Mouse (Mus musculus) midbrain, embryonic 10.5 days (tissue): ENCODE results near the gene Mum1l1. TPM values are rescaled to one million over a fixed set of nuclear protein-coding genes. Genes with fewer than 3 reads are reported as not detected.
A peak's percentile ranks its signal among the peaks of the same experiment; 100 is the strongest.
"Not testable (repeated sequence)": the region's sequence is repeated elsewhere in the genome, so short reads cannot be mapped to it uniquely, and the experiment has no call there.

Experiments used
- DNase-seq: peaks from one replicate; pipeline ENCODE4 v3.0.0-alpha.2; 2017; ENCODE audit warnings: low spot score
- H3K27ac ChIP-seq: fragments of 300-500 bp; sonication (generic); replicated peaks from 2 replicates; pipeline ENCODE4 v1.5.1; 2016; ENCODE audit warnings: mild to moderate bottlenecking
- H3K27me3 ChIP-seq: fragments of 300-500 bp; sonication (generic); 2 replicates; pipeline ENCODE4 v1.6.1; 2016; ENCODE audit warnings: low read depth, mild to moderate bottlenecking; ENCODE audit not compliant: poor library complexity, severe bottlenecking
- H3K36me3 ChIP-seq: fragments of 300-500 bp; sonication (generic); 2 replicates; pipeline ENCODE4 v1.6.1; 2016; ENCODE audit warnings: mild to moderate bottlenecking, moderate library complexity
- H3K4me1 ChIP-seq: fragments of 300-500 bp; sonication (generic); 2 replicates; pipeline ENCODE4 v1.6.1; 2016
- H3K4me3 ChIP-seq: fragments of 300-500 bp; sonication (generic); 2 replicates; pipeline ENCODE4 v1.5.1; 2016; ENCODE audit warnings: mild to moderate bottlenecking, moderate library complexity
- H3K9me3 ChIP-seq: fragments of 300-500 bp; sonication (generic); replicated peaks from 2 replicates; pipeline ENCODE4 v1.6.1; 2016; ENCODE audit warnings: mild to moderate bottlenecking
- whole genome bisulfite sequencing: fragments of 180-500 bp; shearing (Covaris S2); methylation state at CpG from one replicate; pipeline ENCODE4 v1.1.7; 2016; 5-methylcytosine and 5-hydroxymethylcytosine counted together
- polyA plus RNA-seq: library from polyadenylated mRNA; unstranded; fragments of >200 nt; fragmentation: Nextera tagmentation; extraction: Ambion mirVana; gene quantifications from 2 replicates; pipeline ENCODE4 v1.2.1, GENCODE M21; 2016

The Mum1l1 gene
- 18.7 and 22.3 TPM in 2 replicates for polyA plus RNA-seq

GRCm38 (mm10) chrX:139209829-139210225, at the start of gene Mum1l1:
Gene Mum1l1, plus strand, starts transcription at chrX:139210042.
- 19% methylated on average over 29 of the region's 31 CpGs for WGBS
- H3K27ac ChIP-seq, result peak within 1 kb of the TSS; percentile 64

GRCm38 (mm10) chrX:139178928-139179327, 30.9 kb upstream of the Mum1l1 start, which contains the start of gene 4933428M09Rik:
Gene 4933428M09Rik, plus strand, starts transcription at chrX:139179228.
- no peaks in the 10 kb centered on the region; the same call in 1 of the 2 replicates for H3K27me3 ChIP-seq
- no peak within 1 kb of the TSS for H3K27ac ChIP-seq
- DNase-seq, result no peak
- no peak within 1 kb of the TSS for H3K4me3 ChIP-seq
- WGBS, result 88% methylated on average over 8 of the region's 8 CpGs
- H3K9me3 ChIP-seq, result no peaks in the 10 kb centered on the region
- H3K4me1 ChIP-seq, result no peaks in the 10 kb centered on the region
- H3K36me3 ChIP-seq, result no peaks in the 10 kb centered on the region

More at GRCm38 (mm10) chrX:139209829-139210225, at the start of gene Mum1l1:
- Histone ChIP-seq H3K36me3 (no peaks in the 10 kb centered on the region), H3K9me3 (no peaks in the 10 kb centered on the region), H3K4me3 (peak within 1 kb of the TSS; percentile 56), H3K4me1 (no peaks in the 10 kb centered on the region), H3K27me3 (peaks cover 39% of the 10 kb centered on the region)
- peak; percentile 73 for DNase-seq

- not testable (repeated sequence) for DNase-seq
Observed at GRCm38 (mm10) chrX:139191506-139191905, 18.3 kb upstream of the Mum1l1 start.

GRCm38 (mm10) chrX:139194572-139195279, 15.1 kb upstream of the Mum1l1 start:
- no peaks in the 10 kb centered on the region for H3K4me1 ChIP-seq
- H3K27ac ChIP-seq, result no peak overlapping the region
- no peaks in the 10 kb centered on the region for H3K36me3 ChIP-seq
- H3K27me3 ChIP-seq, result peaks cover 27% of the 10 kb centered on the region
- DNase-seq, result no peak
- 65% methylated on average over 1 of the region's 1 CpGs for WGBS
- no peaks in the 10 kb centered on the region for H3K9me3 ChIP-seq
- no peak overlapping the region for H3K4me3 ChIP-seq

More at GRCm38 (mm10) chrX:139191506-139191905, 18.3 kb upstream of the Mum1l1 start:
- H3K36me3 ChIP-seq, H3K4me3 ChIP-seq, H3K9me3 ChIP-seq, H3K27ac ChIP-seq, H3K4me1 ChIP-seq: not testable (repeated sequence)
- peaks cover 27% of the 10 kb centered on the region for H3K27me3 ChIP-seq
- 86% methylated on average over 3 of the region's 3 CpGs for WGBS

- H3K4me1 ChIP-seq, H3K9me3 ChIP-seq, H3K4me3 ChIP-seq, H3K27ac ChIP-seq, H3K36me3 ChIP-seq, DNase-seq: not testable (repeated sequence)
- 89% methylated on average over 4 of the region's 4 CpGs for WGBS
- H3K27me3 ChIP-seq, result peaks cover 34% of the 10 kb centered on the region
Observed at GRCm38 (mm10) chrX:139209191-139209828, 532 bp upstream of the Mum1l1 start.

- Histone ChIP-seq H3K36me3 (no peaks in the 10 kb centered on the region), H3K9me3 (no peaks in the 10 kb centered on the region), H3K4me1 (no peaks in the 10 kb centered on the region), H3K27ac (no peak overlapping the region), H3K4me3 (no peak overlapping the region), H3K27me3 (peaks cover 65% of the 10 kb centered on the region)
- DNase-seq, result no peak
- WGBS, result 78% methylated on average over 4 of the region's 4 CpGs
Observed at GRCm38 (mm10) chrX:139214765-139215164, 4.9 kb downstream of the Mum1l1 start.

GRCm38 (mm10) chrX:139216409-139216808, 6.6 kb downstream of the Mum1l1 start:
- Histone ChIP-seq H3K9me3 (no peaks in the 10 kb centered on the region), H3K4me1 (no peaks in the 10 kb centered on the region), H3K4me3 (no peak overlapping the region), H3K27ac (no peak overlapping the region; the same call in 1 of the 2 replicates), H3K27me3 (peaks cover 58% of the 10 kb centered on the region), H3K36me3 (no peaks in the 10 kb centered on the region)
- WGBS, result 74% methylated on average over 5 of the region's 5 CpGs
- no peak for DNase-seq

- Histone ChIP-seq H3K9me3 (no peaks in the 10 kb centered on the region), H3K36me3 (no peaks in the 10 kb centered on the region), H3K4me1 (no peaks in the 10 kb centered on the region), H3K27ac (peak overlapping the region; percentile 67), H3K4me3 (peak overlapping the region; percentile 49), H3K27me3 (peaks cover 55% of the 10 kb centered on the region)
- WGBS, result 20% methylated on average over 22 of the region's 22 CpGs
- peak; percentile 73 for DNase-seq
Observed at GRCm38 (mm10) chrX:139216991-139217593, 7.2 kb downstream of the Mum1l1 start.

- no peak for DNase-seq
- Histone ChIP-seq H3K27ac (0 out of 2 replicates have a peak overlapping the region, but pooled peaks have one; percentile 67), H3K9me3 (no peaks in the 10 kb centered on the region), H3K4me3 (peak overlapping the region; percentile 49), H3K36me3 (no peaks in the 10 kb centered on the region), H3K4me1 (no peaks in the 10 kb centered on the region), H3K27me3 (peaks cover 54% of the 10 kb centered on the region)
- 54% methylated on average over 10 of the region's 10 CpGs for WGBS
Observed at GRCm38 (mm10) chrX:139217776-139218175, 7.9 kb downstream of the Mum1l1 start.

GRCm38 (mm10) chrX:139219017-139219416, 9.2 kb downstream of the Mum1l1 start:
- WGBS, result 34% methylated on average over 2 of the region's 2 CpGs
- Histone ChIP-seq H3K4me1 (no peaks in the 10 kb centered on the region), H3K9me3 (no peaks in the 10 kb centered on the region), H3K27me3 (peaks cover 42% of the 10 kb centered on the region), H3K27ac (no peak overlapping the region), H3K36me3 (no peaks in the 10 kb centered on the region), H3K4me3 (no peak overlapping the region)
- peak; percentile 19 for DNase-seq

GRCm38 (mm10) chrX:139220830-139221229, 11.0 kb downstream of the Mum1l1 start:
- Histone ChIP-seq H3K27ac (no peak overlapping the region), H3K9me3 (no peaks in the 10 kb centered on the region), H3K36me3 (no peaks in the 10 kb centered on the region), H3K4me1 (no peaks in the 10 kb centered on the region), H3K27me3 (peaks cover 29% of the 10 kb centered on the region), H3K4me3 (no peak overlapping the region)
- 81% methylated on average over 4 of the region's 4 CpGs for WGBS
- DNase-seq, result no peak

GRCm38 (mm10) chrX:139221893-139222292, 12.1 kb downstream of the Mum1l1 start:
- H3K36me3 ChIP-seq, result no peaks in the 10 kb centered on the region
- no peaks in the 10 kb centered on the region for H3K9me3 ChIP-seq
- H3K4me3 ChIP-seq, result no peak overlapping the region
- no peaks in the 10 kb centered on the region for H3K4me1 ChIP-seq
- WGBS, result 88% methylated on average over 3 of the region's 3 CpGs
- peaks cover 27% of the 10 kb centered on the region for H3K27me3 ChIP-seq
- H3K27ac ChIP-seq, result no peak overlapping the region
- no peak for DNase-seq
